Comparison of ENCODE assay signal across 1 mouse cellular context in genomic region chr4:115733746-115734145, GRCm38 (mm10).
TF ChIP-seq lines count a peak whose summit lies in the region.

No protein-coding gene starts in this region.

TF ChIP-seq in MEL, 35 proteins besides CTCF, POLR2A, EP300 and RAD21:
- TF ChIP-seq CHD2 (IDR thresholded peaks at IDR 0.05; ENCODE audit: low read length): no peak
- no peak for TF ChIP-seq TCF12 (IDR thresholded peaks at IDR 0.05; ENCODE audit: low read depth, low read length)
- TF ChIP-seq HCFC1 (IDR thresholded peaks at IDR 0.05; ENCODE audit: low read depth, low read length): peak; percentile 63; the same call in 1 of the 2 replicates
- 0 out of 2 replicates have a peak, but pooled peaks have one; percentile 23 for TF ChIP-seq TBP (IDR thresholded peaks at IDR 0.05; ENCODE audit: low read depth, low read length)
- TF ChIP-seq RCOR1 (IDR thresholded peaks at IDR 0.05; ENCODE audit: low read depth, low read length): no peak
- TF ChIP-seq MYB (IDR thresholded peaks at IDR 0.05; ENCODE audit: low read depth, low read length): no peak
- TF ChIP-seq MXI1 (IDR thresholded peaks at IDR 0.05; ENCODE audit: low read depth, low read length): peak; percentile 67; the same call in 1 of the 2 replicates
- TF ChIP-seq SIN3A (IDR thresholded peaks at IDR 0.05; ENCODE audit: low read length): peak; percentile 17; the same call in 1 of the 2 replicates
- peak; percentile 29; the same call in 1 of the 2 replicates for TF ChIP-seq GATA1 (IDR thresholded peaks at IDR 0.05; ENCODE audit: low read depth, low read length)
- TF ChIP-seq MAZ (IDR thresholded peaks at IDR 0.05; ENCODE audit: low read depth, low read length): 0 out of 2 replicates have a peak, but pooled peaks have one; percentile 33
- TF ChIP-seq ELF1 (IDR thresholded peaks at IDR 0.05; ENCODE audit: low read depth, low read length): peak; percentile 87
- no peak for TF ChIP-seq MYC (IDR thresholded peaks at IDR 0.05; ENCODE audit: low read depth, low read length)
- no peak for TF ChIP-seq CHD1 (IDR thresholded peaks at IDR 0.05; ENCODE audit: low read depth, low read length)
- TF ChIP-seq MAFK (IDR thresholded peaks at IDR 0.05; ENCODE audit: borderline replicate concordance, low read depth, low read length): no peak
- no peak for TF ChIP-seq ZC3H11A (IDR thresholded peaks at IDR 0.05; ENCODE audit: low read depth, low read length)
- TF ChIP-seq NELFE (IDR thresholded peaks at IDR 0.05; ENCODE audit: low read depth, low read length): 0 out of 2 replicates have a peak, but pooled peaks have one; percentile 33
- TF ChIP-seq NRF1 (IDR thresholded peaks at IDR 0.05; ENCODE audit: insufficient read depth, low read depth, low read length, poor library complexity, severe bottlenecking): no peak
- TF ChIP-seq UBTF (IDR thresholded peaks at IDR 0.05; ENCODE audit: borderline replicate concordance, insufficient read depth, low read depth, low read length): no peak
